Mouse (Mus musculus) CD4-positive, CD25-positive, alpha-beta regulatory T cell, adult 2 months (primary cell): ENCODE data around the gene Agbl4.

Experiments used
- DNase-seq: peaks from one replicate; pipeline ENCODE4 v3.0.0-alpha.2; 2012; ENCODE audit warnings: low read depth, low spot score

Agbl4 gene

GRCm38 (mm10) chr4:111645831-111646166, 1248.3 kb downstream of the Agbl4 start:
- no peak for DNase-seq

GRCm38 (mm10) chr4:111653451-111653850, 1256.0 kb downstream of the Agbl4 start:
- no peak for DNase-seq

GRCm38 (mm10) chr4:111663730-111664129, 1266.3 kb downstream of the Agbl4 start:
- DNase-seq, result no peak

- DNase-seq, result no peak
These were observed 1266.7 kb downstream of the Agbl4 start for GRCm38 (mm10) chr4:111664146-111664545.

GRCm38 (mm10) chr4:111666713-111667112, 1269.3 kb downstream of the Agbl4 start:
- DNase-seq, result no peak

- no peak for DNase-seq
These were observed 1271.9 kb downstream of the Agbl4 start for GRCm38 (mm10) chr4:111669369-111669768.

- no peak for DNase-seq
These were observed 1273.3 kb downstream of the Agbl4 start for GRCm38 (mm10) chr4:111670566-111671421.

- no peak for DNase-seq
These were observed 1274.0 kb downstream of the Agbl4 start for GRCm38 (mm10) chr4:111671440-111671839.

GRCm38 (mm10) chr4:111673904-111674303, 1276.4 kb downstream of the Agbl4 start:
- no peak for DNase-seq

GRCm38 (mm10) chr4:111681926-111682325, 1284.5 kb downstream of the Agbl4 start:
- DNase-seq, result no peak

GRCm38 (mm10) chr4:111682793-111683192, 1285.3 kb downstream of the Agbl4 start:
- no peak for DNase-seq

GRCm38 (mm10) chr4:111683843-111684242, 1286.4 kb downstream of the Agbl4 start:
- DNase-seq, result no peak

GRCm38 (mm10) chr4:111685951-111686350, 1288.5 kb downstream of the Agbl4 start:
- no peak for DNase-seq

- peak; percentile 80 for DNase-seq
These were observed 1289.5 kb downstream of the Agbl4 start for GRCm38 (mm10) chr4:111686951-111687350.

- peak; percentile 85 for DNase-seq
These were observed 1290.2 kb downstream of the Agbl4 start for GRCm38 (mm10) chr4:111687613-111688012.

GRCm38 (mm10) chr4:111691057-111691543, 1293.6 kb downstream of the Agbl4 start:
- DNase-seq, result no peak

GRCm38 (mm10) chr4:111701381-111701780, 1303.9 kb downstream of the Agbl4 start:
- DNase-seq, result no peak

- DNase-seq, result no peak
These were observed 1306.7 kb downstream of the Agbl4 start for GRCm38 (mm10) chr4:111704126-111704525.

GRCm38 (mm10) chr4:111704975-111705374, 1307.5 kb downstream of the Agbl4 start:
- no peak for DNase-seq
